Mouse (Mus musculus) ES-Bruce4 (cell line): Measurements from ENCODE around the gene Vmn1r115. TPM values are rescaled to one million over a fixed set of nuclear protein-coding genes. Genes with fewer than 3 reads are reported as not detected.
"Not testable (repeated sequence)": the region's sequence is repeated elsewhere in the genome, so short reads cannot be mapped to it uniquely, and the experiment has no call there.

Source experiments
- H3K27ac ChIP-seq: 2 replicates; pipeline ENCODE4 v1.5.1; 2012; ENCODE audit warnings: low read length, inconsistent platforms; ENCODE audit not compliant: insufficient read depth
- H3K27me3 ChIP-seq: 2 replicates; pipeline ENCODE4 v1.6.1; 2012; ENCODE audit warnings: mild to moderate bottlenecking, low read length, inconsistent platforms; ENCODE audit not compliant: control insufficient read depth, poor library complexity, insufficient read depth, severe bottlenecking
- H3K36me3 ChIP-seq: 2 replicates; pipeline ENCODE4 v1.6.1; 2012; ENCODE audit warnings: inconsistent platforms, mild to moderate bottlenecking, low read length, moderate library complexity; ENCODE audit not compliant: control insufficient read depth, poor library complexity, insufficient read depth, severe bottlenecking
- H3K4me1 ChIP-seq: one replicate; pipeline ENCODE4 v1.8.1; 2011; ENCODE audit warnings: low read length; ENCODE audit not compliant: control insufficient read depth, insufficient read depth
- H3K4me3 ChIP-seq: 2 replicates; pipeline ENCODE4 v1.5.1; 2011; ENCODE audit warnings: low read depth, mild to moderate bottlenecking, low read length
- H3K9ac ChIP-seq: 2 replicates; pipeline ENCODE4 v1.6.1; 2012; ENCODE audit warnings: low read depth, mild to moderate bottlenecking, inconsistent platforms; ENCODE audit not compliant: poor library complexity, severe bottlenecking
- H3K9me3 ChIP-seq: replicated peaks from 2 replicates; pipeline ENCODE4 v1.6.1; 2012; ENCODE audit warnings: mild to moderate bottlenecking, low read length, inconsistent platforms; ENCODE audit not compliant: control insufficient read depth, poor library complexity, insufficient read depth, severe bottlenecking
- polyA plus RNA-seq: library from polyadenylated mRNA; stranded (reverse); fragments of >200 nt; gene quantifications from 2 replicates; pipeline ENCODE4 v1.2.4, GENCODE M21; 2011; ENCODE audit warnings: low read depth; ENCODE audit not compliant: missing spikeins, insufficient read depth, insufficient read length

Vmn1r115 gene
- not detected in 2 replicates for polyA plus RNA-seq

GRCm38 (mm10) chr7:20844885-20845284, at the start of gene Vmn1r115:
Gene Vmn1r115 (minus strand): TSS chr7:20844985.
- H3K27ac ChIP-seq, H3K9ac ChIP-seq, H3K4me3 ChIP-seq, H3K4me1 ChIP-seq, H3K36me3 ChIP-seq, H3K27me3 ChIP-seq, H3K9me3 ChIP-seq: not testable (repeated sequence)

- H3K27ac ChIP-seq, H3K4me1 ChIP-seq, H3K27me3 ChIP-seq, H3K9ac ChIP-seq, H3K4me3 ChIP-seq, H3K9me3 ChIP-seq, H3K36me3 ChIP-seq: not testable (repeated sequence)
Measured at GRCm38 (mm10) chr7:20884021-20884420, 39.2 kb upstream of the Vmn1r115 start, which contains the start of gene Vmn1r117. Gene Vmn1r117 (minus strand): TSS chr7:20884121.

GRCm38 (mm10) chr7:20871956-20872355, 27.2 kb upstream of the Vmn1r115 start, which contains the start of gene Vmn1r116:
Gene Vmn1r116 (plus strand): TSS chr7:20872256.
- not testable (repeated sequence) for H3K4me1 ChIP-seq, H3K9ac ChIP-seq, H3K27ac ChIP-seq, H3K9me3 ChIP-seq, H3K27me3 ChIP-seq, H3K4me3 ChIP-seq, H3K36me3 ChIP-seq

- H3K9ac ChIP-seq, H3K27ac ChIP-seq, H3K4me1 ChIP-seq, H3K4me3 ChIP-seq, H3K36me3 ChIP-seq, H3K9me3 ChIP-seq, H3K27me3 ChIP-seq: not testable (repeated sequence)
Measured at GRCm38 (mm10) chr7:20812086-20812485, 32.7 kb downstream of the Vmn1r115 start, which contains the start of gene Vmn1r114. Gene Vmn1r114 (minus strand): TSS chr7:20812186.

Other genes starting within 250 kb of the Vmn1r115 start
- not detected in 2 replicates for gene Gm4513, start 246.0 kb downstream of the Vmn1r115 start, polyA plus RNA-seq
- gene Vmn1r107, start 176.1 kb downstream of the Vmn1r115 start, polyA plus RNA-seq = not detected in 2 replicates
- not detected in 2 replicates for gene Vmn1r111, start 141.8 kb downstream of the Vmn1r115 start, polyA plus RNA-seq
- not detected in 2 replicates for gene Gm10668, start 114.4 kb downstream of the Vmn1r115 start, polyA plus RNA-seq
- gene Vmn1r112, start 73.8 kb downstream of the Vmn1r115 start, polyA plus RNA-seq = not detected in 2 replicates
- gene Vmn1r113, start 57.7 kb downstream of the Vmn1r115 start, polyA plus RNA-seq = not detected in 2 replicates
- not detected in 2 replicates for gene Vmn1r114, start 32.8 kb downstream of the Vmn1r115 start, polyA plus RNA-seq
- gene Vmn1r116, start 27.3 kb upstream of the Vmn1r115 start, polyA plus RNA-seq = not detected in 2 replicates
- not detected in 2 replicates for gene Vmn1r117, start 39.1 kb upstream of the Vmn1r115 start, polyA plus RNA-seq
- gene Vmn1r118, start 67.4 kb upstream of the Vmn1r115 start, polyA plus RNA-seq = not detected in 2 replicates
- gene Vmn1r119, start 167.5 kb upstream of the Vmn1r115 start, polyA plus RNA-seq = not detected in 2 replicates
- not detected in 2 replicates for gene Vmn1r120, start 208.8 kb upstream of the Vmn1r115 start, polyA plus RNA-seq